Mouse (Mus musculus) brown adipose tissue, adult 24 weeks (tissue): ENCODE measurements at regions not wholly inside any gene's neighbourhood (a gene's known extent, or its start where the extent isn't known, plus 50 kb on each side); places are given as distances from the start of the nearest gene placed in this dataset.

ENCODE experiments used
- H3K27ac ChIP-seq: fragments of 200-500 bp; replicated peaks from 2 replicates; pipeline ENCODE4 v1.5.1; 2012; ENCODE audit warnings: low read depth, mild to moderate bottlenecking, low read length
- H3K4me1 ChIP-seq: fragments of 200-500 bp; 2 replicates; pipeline ENCODE4 v1.6.1; 2012; ENCODE audit warnings: low read length, mixed read lengths; ENCODE audit not compliant: control insufficient read depth, insufficient read depth, insufficient read length
- H3K4me3 ChIP-seq: fragments of 200-500 bp; 2 replicates; pipeline ENCODE4 v1.5.1; 2012; ENCODE audit warnings: low read depth, mild to moderate bottlenecking, low read length, moderate library complexity; ENCODE audit not compliant: insufficient read depth

- no peak overlapping the region for H3K4me3 ChIP-seq
- H3K27ac ChIP-seq = no peak overlapping the region
- H3K4me1 ChIP-seq = no peaks in the 10 kb centered on the region; the same call in 1 of the 2 replicates
These were observed 452.0 kb upstream of the Adamts9 start for GRCm38 (mm10) chr6:93395296-93395695.

GRCm38 (mm10) chr6:93393551-93393950, 450.3 kb upstream of the Adamts9 start:
- H3K4me1 ChIP-seq = no peaks in the 10 kb centered on the region; the same call in 1 of the 2 replicates
- no peak overlapping the region for H3K27ac ChIP-seq
- no peak overlapping the region for H3K4me3 ChIP-seq

- no peak overlapping the region for H3K4me3 ChIP-seq
- no peaks in the 10 kb centered on the region; the same call in 1 of the 2 replicates for H3K4me1 ChIP-seq
- no peak overlapping the region for H3K27ac ChIP-seq
These were observed 449.1 kb upstream of the Adamts9 start for GRCm38 (mm10) chr6:93392402-93392801.

- H3K4me3 ChIP-seq = no peak overlapping the region
- H3K4me1 ChIP-seq = no peaks in the 10 kb centered on the region
- no peak overlapping the region for H3K27ac ChIP-seq
These were observed 447.9 kb upstream of the Adamts9 start for GRCm38 (mm10) chr6:93391166-93391565.

GRCm38 (mm10) chr6:93371341-93371740, 428.0 kb upstream of the Adamts9 start:
- Histone ChIP-seq H3K27ac (no peak overlapping the region), H3K4me3 (no peak overlapping the region), H3K4me1 (no peaks in the 10 kb centered on the region)

- no peak overlapping the region for H3K27ac ChIP-seq
- no peak overlapping the region for H3K4me3 ChIP-seq
- no peaks in the 10 kb centered on the region for H3K4me1 ChIP-seq
These were observed 420.6 kb upstream of the Adamts9 start for GRCm38 (mm10) chr6:93363846-93364245.

- Histone ChIP-seq H3K27ac (no peak overlapping the region), H3K4me3 (no peak overlapping the region), H3K4me1 (peaks cover 3% of the 10 kb centered on the region; the same call in 1 of the 2 replicates)
These were observed 410.2 kb upstream of the Adamts9 start for GRCm38 (mm10) chr6:93353353-93354125.

- H3K4me3 ChIP-seq = no peak overlapping the region
These were observed 406.8 kb upstream of the Adamts9 start for GRCm38 (mm10) chr6:93349936-93350700.

GRCm38 (mm10) chr6:93348141-93348540, 404.8 kb upstream of the Adamts9 start:
- Histone ChIP-seq H3K4me3 (no peak overlapping the region), H3K4me1 (no peaks in the 10 kb centered on the region), H3K27ac (no peak overlapping the region)

More at GRCm38 (mm10) chr6:93349936-93350700, 406.8 kb upstream of the Adamts9 start:
- Histone ChIP-seq H3K4me1 (no peaks in the 10 kb centered on the region), H3K27ac (no peak overlapping the region)

GRCm38 (mm10) chr6:93328683-93329082, 385.4 kb upstream of the Adamts9 start:
- Histone ChIP-seq H3K4me3 (no peak overlapping the region), H3K27ac (no peak overlapping the region)

GRCm38 (mm10) chr6:93327930-93328329, 384.6 kb upstream of the Adamts9 start:
- H3K4me1 ChIP-seq = peaks cover 4% of the 10 kb centered on the region
- no peak overlapping the region for H3K27ac ChIP-seq
- H3K4me3 ChIP-seq = no peak overlapping the region

More at GRCm38 (mm10) chr6:93328683-93329082, 385.4 kb upstream of the Adamts9 start:
- peaks cover 2% of the 10 kb centered on the region; the same call in 1 of the 2 replicates for H3K4me1 ChIP-seq

- Histone ChIP-seq H3K4me3 (no peak overlapping the region), H3K27ac (no peak overlapping the region; the same call in 1 of the 2 replicates), H3K4me1 (peaks cover 8% of the 10 kb centered on the region)
These were observed 380.6 kb upstream of the Adamts9 start for GRCm38 (mm10) chr6:93323881-93324280.

GRCm38 (mm10) chr6:93314625-93315024, 371.3 kb upstream of the Adamts9 start:
- peak overlapping the region; percentile 98 for H3K27ac ChIP-seq
- H3K4me3 ChIP-seq = peak overlapping the region; percentile 33; the same call in 1 of the 2 replicates
- H3K4me1 ChIP-seq = 0 out of 2 replicates have a peak, but pooled peaks cover 2% of the 10 kb centered on the region

GRCm38 (mm10) chr6:93305176-93305575, 361.9 kb upstream of the Adamts9 start:
- Histone ChIP-seq H3K27ac (0 out of 2 replicates have a peak overlapping the region, but pooled peaks have one; percentile 24), H3K4me3 (no peak overlapping the region), H3K4me1 (no peaks in the 10 kb centered on the region)

- 0 out of 2 replicates have a peak overlapping the region, but pooled peaks have one; percentile 27 for H3K27ac ChIP-seq
- H3K4me1 ChIP-seq = peaks cover 11% of the 10 kb centered on the region
- H3K4me3 ChIP-seq = no peak overlapping the region
These were observed 354.7 kb upstream of the Adamts9 start for GRCm38 (mm10) chr6:93297975-93298374.
